ENCODE assay signal across 8 mouse cellular contexts in genomic region chr12:87147395-87148089, GRCm38 (mm10). TPM values are rescaled to one million over a fixed set of nuclear protein-coding genes. Genes with fewer than 3 reads are reported as not detected.
DNase-seq lines count a peak whose midpoint lies in the region; ATAC-seq and TF ChIP-seq lines count a peak whose summit lies in the region.

Pomt2 (minus strand) TSS chr12:87147968.

- H3K4me1 ChIP-seq in heart, embryonic 12.5 days (replicated peaks) = peaks cover 15% of the 10 kb centered on the region
- H3K4me1 ChIP-seq in kidney, postnatal 0 days (replicated peaks; ENCODE audit: insufficient read depth, low read length) = 0 out of 2 replicates have a peak, but pooled peaks cover 4% of the 10 kb centered on the region
- H3K4me1 ChIP-seq in liver, embryonic 11.5 days (replicated peaks; ENCODE audit: control insufficient read depth, insufficient read depth, low read length) = peaks cover 6% of the 10 kb centered on the region
- no peaks in the 10 kb centered on the region for H3K4me1 ChIP-seq in stomach, embryonic 14.5 days (ENCODE audit: control insufficient read depth, insufficient read depth, low read length)

- H3K36me3 ChIP-seq in heart, embryonic 12.5 days = peaks cover 17% of the 10 kb centered on the region
- H3K36me3 ChIP-seq in kidney, postnatal 0 days (ENCODE audit: insufficient read depth, low read length) = no peaks in the 10 kb centered on the region
- H3K36me3 ChIP-seq in liver, embryonic 11.5 days (ENCODE audit: control insufficient read depth, insufficient read depth, low read length) = peaks cover 4% of the 10 kb centered on the region
- H3K36me3 ChIP-seq in stomach, embryonic 14.5 days (ENCODE audit: control insufficient read depth, insufficient read depth, low read length) = no peaks in the 10 kb centered on the region

- H3K27ac ChIP-seq in heart, embryonic 12.5 days (ENCODE audit: poor library complexity, severe bottlenecking) = peak within 1 kb of the TSS; percentile 94
- H3K27ac ChIP-seq in kidney, postnatal 0 days = peak within 1 kb of the TSS; percentile 81
- H3K27ac ChIP-seq in liver, embryonic 11.5 days (ENCODE audit: low read depth, low read length) = peak within 1 kb of the TSS; percentile 90
- peak within 1 kb of the TSS; percentile 93 for H3K27ac ChIP-seq in stomach, embryonic 14.5 days (ENCODE audit: low read length)

- H3K9me3 ChIP-seq in heart, embryonic 12.5 days (replicated peaks) = no peaks in the 10 kb centered on the region; the same call in 1 of the 2 replicates
- H3K9me3 ChIP-seq in kidney, postnatal 0 days (replicated peaks; ENCODE audit: low read length) = no peaks in the 10 kb centered on the region
- H3K9me3 ChIP-seq in liver, embryonic 11.5 days (ENCODE audit: control insufficient read depth, low read length) = 0 out of 2 replicates have a peak, but pooled peaks cover 4% of the 10 kb centered on the region
- H3K9me3 ChIP-seq in stomach, embryonic 14.5 days (ENCODE audit: control insufficient read depth, low read depth, low read length) = no peaks in the 10 kb centered on the region; the same call in 1 of the 2 replicates

- ATAC-seq in erythroid progenitor cell, adult 5-6 weeks (replicated peaks; ENCODE audit: low FRiP score, poor library complexity, severe bottlenecking) = peak; percentile 94
- ATAC-seq in heart, embryonic 12.5 days (ENCODE audit: insufficient number of reproducible peaks, low FRiP score) = peak; percentile 98
- peak; percentile 95 for ATAC-seq in kidney, postnatal 0 days (replicated peaks; ENCODE audit: low FRiP score, low read depth)
- ATAC-seq in liver, embryonic 11.5 days (replicated peaks; ENCODE audit: low FRiP score) = peak; percentile 97
- ATAC-seq in stomach, embryonic 14.5 days (ENCODE audit: insufficient number of reproducible peaks, insufficient read depth, low FRiP score, low read depth) = peak; percentile 97

- DNase-seq in CD4-positive helper T cell, adult 2 months (ENCODE audit: low read depth, low spot score) = peak; percentile 97
- peak; percentile 93 for DNase-seq in brain, embryonic 18.5 days (ENCODE audit: low read depth, low spot score)
- peak; percentile 99 for DNase-seq in kidney, postnatal 0 days (ENCODE audit: low spot score)
- DNase-seq in liver, embryonic 11.5 days (ENCODE audit: low spot score) = peak; percentile 91
- DNase-seq in naive thymus-derived CD4-positive, alpha-beta T cell, adult 2 months (ENCODE audit: low read depth) = peak; percentile 95

- peak within 1 kb of the TSS; percentile 70 for H3K4me3 ChIP-seq in heart, embryonic 12.5 days
- H3K4me3 ChIP-seq in kidney, postnatal 0 days (replicated peaks; ENCODE audit: low read depth, low read length) = peak within 1 kb of the TSS; percentile 64
- H3K4me3 ChIP-seq in liver, embryonic 11.5 days (ENCODE audit: low read depth, low read length) = peak within 1 kb of the TSS; percentile 73
- H3K4me3 ChIP-seq in stomach, embryonic 14.5 days (ENCODE audit: low read depth, low read length) = peak within 1 kb of the TSS; percentile 63

- under 1% methylated on average over 61 of the region's 61 CpGs for WGBS in heart, embryonic 12.5 days
- WGBS in kidney, postnatal 0 days = under 1% methylated on average over 61 of the region's 61 CpGs
- WGBS in liver, embryonic 11.5 days = under 1% methylated on average over 60 of the region's 61 CpGs
- under 1% methylated on average over 60 of the region's 61 CpGs for WGBS in stomach, embryonic 14.5 days

- no peak for TF ChIP-seq CTCF in kidney, postnatal 0 days (IDR thresholded peaks at IDR 0.05; ENCODE audit: low read depth)

- no peaks in the 10 kb centered on the region for H3K27me3 ChIP-seq in heart, embryonic 12.5 days (replicated peaks)
- no peaks in the 10 kb centered on the region for H3K27me3 ChIP-seq in kidney, postnatal 0 days (ENCODE audit: insufficient read depth, low read length)
- no peaks in the 10 kb centered on the region for H3K27me3 ChIP-seq in liver, embryonic 11.5 days (replicated peaks; ENCODE audit: control insufficient read depth, insufficient read depth, low read length)
- H3K27me3 ChIP-seq in stomach, embryonic 14.5 days (ENCODE audit: control insufficient read depth, insufficient read depth, low read length) = no peaks in the 10 kb centered on the region

- peak within 1 kb of the TSS; percentile 78 for H3K9ac ChIP-seq in heart, embryonic 12.5 days
- H3K9ac ChIP-seq in kidney, postnatal 0 days (ENCODE audit: low read depth, low read length) = peak within 1 kb of the TSS; percentile 70
- H3K9ac ChIP-seq in liver, embryonic 11.5 days (ENCODE audit: low read depth, low read length) = peak within 1 kb of the TSS; percentile 88
- peak within 1 kb of the TSS; percentile 74 for H3K9ac ChIP-seq in stomach, embryonic 14.5 days (replicated peaks; ENCODE audit: low read depth, low read length)

- H3K4me2 ChIP-seq in heart, embryonic 12.5 days = peak within 1 kb of the TSS; percentile 88
- peak within 1 kb of the TSS; percentile 62 for H3K4me2 ChIP-seq in kidney, postnatal 0 days (ENCODE audit: low read length)
- H3K4me2 ChIP-seq in liver, embryonic 11.5 days = peak within 1 kb of the TSS; percentile 69
- peak within 1 kb of the TSS; percentile 66 for H3K4me2 ChIP-seq in stomach, embryonic 14.5 days (replicated peaks; ENCODE audit: low read depth, low read length)

RNA-seq across cellular contexts. Expression of gene Pomt2, which starts in this region (rescaled TPM):
- total RNA-seq in erythroid progenitor cell, adult 5-6 weeks (2015; ENCODE audit: low replicate concordance) = 0.42 and 5.0 TPM in 2 replicates
- total RNA-seq in erythroid progenitor cell, adult 5-6 weeks (2017; ENCODE audit: low replicate concordance) = 1.3 and 1.8 TPM in 2 replicates
- 15.4 and 16.0 TPM in 2 replicates for polyA plus RNA-seq in heart, embryonic 12.5 days (2016; fragmentation: Nextera tagmentation; extraction: Ambion mirVana)
- polyA plus RNA-seq in kidney, postnatal 0 days (2015; fragmentation: Nextera tagmentation; extraction: Ambion mirVana) = 14.6 TPM in 2 replicates
- polyA plus RNA-seq in liver, embryonic 11.5 days (2014; fragmentation: Nextera tagmentation; extraction: Ambion mirVana) = 11.0 and 12.0 TPM in 2 replicates
- polyA plus RNA-seq in stomach, embryonic 14.5 days (2014; fragmentation: Nextera tagmentation; extraction: Ambion mirVana) = 17.4 and 18.7 TPM in 2 replicates

Comparison
In these comparisons a context has a peak if more than half of its experiments do, and no peak if none do; other contexts are left out.
1. Peak in every context shown above with its lines: DNase-seq, ATAC-seq, H3K4me3 ChIP-seq and H3K27ac ChIP-seq.